Comparison of ENCODE assay signal across 26 mouse cellular contexts in the genomic region with DNA sequence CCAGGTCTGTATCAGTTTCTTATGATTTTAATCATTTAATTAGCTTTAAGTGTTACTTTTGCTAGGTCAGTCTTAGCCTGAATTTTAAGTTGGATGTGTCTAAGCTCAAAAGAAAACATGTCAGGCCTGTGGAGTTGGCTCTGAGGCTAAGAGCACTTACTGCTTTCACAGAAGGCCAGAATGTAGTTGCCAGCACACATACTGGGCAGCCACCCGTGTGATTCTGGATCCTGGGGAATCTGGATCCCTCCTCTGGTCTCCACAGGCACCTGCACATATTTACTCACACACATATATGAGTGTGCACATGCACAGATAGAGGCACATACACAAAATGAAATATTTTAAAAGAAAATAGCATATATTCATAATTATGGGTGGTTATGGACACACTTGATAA. TPM values are rescaled to one million over a fixed set of nuclear protein-coding genes. Genes with fewer than 3 reads are reported as not detected.
"Had no signal": no experiment of that assay in that cellular context is flagged by ENCODE, and none has a peak within 500 bp of the region (broad histone marks: within the 10 kb centered on the region; RNA-seq: fewer than 3 reads in every experiment).

No protein-coding gene starts in this region.

- ATAC-seq: lung, postnatal 0 days; midbrain, embryonic 13.5 days; midbrain, embryonic 15.5 days had no signal

- DNase-seq: lung, adult 2 months; lung, postnatal 14 days; lung, postnatal 36 days; retina, postnatal 1 day; right cerebral cortex, adult 18-20 months; right cerebral cortex, postnatal 25 days; right cerebral cortex, postnatal 4 days; spleen, adult 18-20 months; thymus, adult 18-20 months; thymus, postnatal 14 days; thymus, postnatal 36 days had no signal

RNA-seq across cellular contexts. Expression of gene Gm11096, which starts 55.1 kb away (rescaled TPM):
- polyA plus RNA-seq: lung, adult 2 months; lung, embryonic 15.5 days; lung, postnatal 0 days; macrophage; midbrain, embryonic 11.5 days; midbrain, embryonic 13.5 days; midbrain, embryonic 15.5 days; midbrain, postnatal 0 days; myocyte; neural tube, embryonic 11.5 days; neural tube, embryonic 13.5 days; neural tube, embryonic 15.5 days; small intestine, adult 2 months; stomach, embryonic 14.5 days; stomach, embryonic 16.5 days; thymus, postnatal 0 days had no signal
